ENCODE assay signal across 17 mouse cellular contexts in the genomic region with DNA sequence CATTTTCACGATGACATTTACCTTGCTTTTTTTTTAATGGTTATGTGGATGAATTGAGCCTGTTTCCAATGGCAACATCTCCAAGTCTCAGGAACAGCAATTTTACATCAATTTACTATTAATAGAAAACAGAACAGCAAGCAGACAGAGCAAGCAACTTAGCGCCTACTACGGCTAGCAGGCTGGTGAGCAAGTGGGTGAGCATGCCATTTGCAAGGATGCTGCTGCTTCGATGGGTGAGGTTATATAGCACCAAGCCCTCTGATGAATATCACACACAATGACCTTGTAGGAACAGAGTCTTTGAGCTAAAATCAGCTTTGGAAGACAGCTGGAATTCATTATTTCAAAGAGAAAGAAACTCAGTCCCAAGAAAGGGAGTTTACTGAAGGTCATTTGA. TPM values are rescaled to one million over a fixed set of nuclear protein-coding genes. Genes with fewer than 3 reads are reported as not detected.
DNase-seq lines count a peak whose midpoint lies in the region; ATAC-seq and TF ChIP-seq lines count a peak whose summit lies in the region.
"Had no signal": no experiment of that assay in that cellular context is flagged by ENCODE, and none has a peak within 500 bp of the region (broad histone marks: within the 10 kb centered on the region; RNA-seq: fewer than 3 reads in every experiment).

No protein-coding gene starts in this region.

- peaks cover 7% of the 10 kb centered on the region for H3K4me1 ChIP-seq in midbrain, embryonic 14.5 days (ENCODE audit: control insufficient read depth, insufficient read depth, low read length)
- H3K4me1 ChIP-seq in midbrain, embryonic 10.5 days = peaks cover 3% of the 10 kb centered on the region; the same call in 1 of the 2 replicates
- peaks cover 40% of the 10 kb centered on the region for H3K4me1 ChIP-seq in embryonic facial prominence, embryonic 12.5 days
- peaks cover 37% of the 10 kb centered on the region for H3K4me1 ChIP-seq in limb, embryonic 14.5 days (ENCODE audit: control insufficient read depth, insufficient read depth, low read length)

- H3K27me3 ChIP-seq in midbrain, embryonic 14.5 days (ENCODE audit: control insufficient read depth, insufficient read depth, low read length) = no peaks in the 10 kb centered on the region
- 0 out of 2 replicates have a peak, but pooled peaks cover 4% of the 10 kb centered on the region for H3K27me3 ChIP-seq in midbrain, embryonic 10.5 days (ENCODE audit: low read depth, poor library complexity, severe bottlenecking)
- H3K27me3 ChIP-seq in embryonic facial prominence, embryonic 12.5 days = no peaks in the 10 kb centered on the region
- no peaks in the 10 kb centered on the region for H3K27me3 ChIP-seq in limb, embryonic 14.5 days (ENCODE audit: control insufficient read depth, insufficient read depth, low read length)
- H3K27me3 ChIP-seq: limb, embryonic 13.5 days had no signal

- no peak for DNase-seq in gastrocnemius, adult 2 months
- no peak for DNase-seq in gastrocnemius, postnatal 10 days
- DNase-seq in midbrain, embryonic 14.5 days = no peak
- no peak for DNase-seq in midbrain, embryonic 10.5 days (ENCODE audit: low spot score)
- DNase-seq in limb, embryonic 14.5 days (ENCODE audit: low spot score) = no peak
- DNase-seq in cerebellum, adult 11 months = no peak
- DNase-seq: adrenal gland, postnatal 25 days; heart, adult 18-20 months; heart, postnatal 10 days; kidney, adult 9 months; lung, adult 18-20 months; right cerebral cortex, postnatal 14 days had no signal

- H3K27ac ChIP-seq in gastrocnemius, adult 2 months = peak overlapping the region; percentile 46; the same call in 1 of the 2 replicates
- H3K27ac ChIP-seq in midbrain, embryonic 14.5 days (replicated peaks; ENCODE audit: low read depth, low read length) = 0 out of 2 replicates have a peak overlapping the region, but pooled peaks have one; percentile 41
- no peak overlapping the region for H3K27ac ChIP-seq in midbrain, embryonic 10.5 days (replicated peaks)
- peak overlapping the region; percentile 65 for H3K27ac ChIP-seq in embryonic facial prominence, embryonic 12.5 days
- peak overlapping the region; percentile 65; the same call in 1 of the 2 replicates for H3K27ac ChIP-seq in limb, embryonic 14.5 days (replicated peaks; ENCODE audit: low read depth, low read length)
- H3K27ac ChIP-seq: hindbrain, embryonic 15.5 days; limb, embryonic 13.5 days; macrophage had no signal

- H3K36me3 ChIP-seq in midbrain, embryonic 14.5 days (ENCODE audit: control insufficient read depth, insufficient read depth, low read length) = no peaks in the 10 kb centered on the region
- no peaks in the 10 kb centered on the region for H3K36me3 ChIP-seq in midbrain, embryonic 10.5 days
- no peaks in the 10 kb centered on the region for H3K36me3 ChIP-seq in embryonic facial prominence, embryonic 12.5 days
- no peaks in the 10 kb centered on the region for H3K36me3 ChIP-seq in limb, embryonic 14.5 days (ENCODE audit: control insufficient read depth, insufficient read depth, low read length)
- H3K36me3 ChIP-seq: hindbrain, embryonic 15.5 days; limb, embryonic 13.5 days had no signal

- no peak overlapping the region for H3K9ac ChIP-seq in midbrain, embryonic 14.5 days (replicated peaks; ENCODE audit: low read length)
- H3K9ac ChIP-seq in embryonic facial prominence, embryonic 12.5 days = no peak overlapping the region
- H3K9ac ChIP-seq in limb, embryonic 14.5 days (ENCODE audit: low read depth, low read length, severe bottlenecking) = no peak overlapping the region
- H3K9ac ChIP-seq: hindbrain, embryonic 15.5 days; limb, embryonic 13.5 days had no signal

- intact Hi-C loops in gastrocnemius, adult 2 months (cut with DNase I) = no loop called here

- WGBS in midbrain, embryonic 14.5 days = 76% methylated on average over 4 of the region's 4 CpGs
- 97% methylated on average over 4 of the region's 4 CpGs for WGBS in midbrain, embryonic 10.5 days
- WGBS in embryonic facial prominence, embryonic 12.5 days = 38% methylated on average over 4 of the region's 4 CpGs
- 16% methylated on average over 4 of the region's 4 CpGs for WGBS in limb, embryonic 14.5 days

- no peak for ATAC-seq in midbrain, embryonic 14.5 days (ENCODE audit: low FRiP score, low TSS enrichment)
- no peak for ATAC-seq in embryonic facial prominence, embryonic 12.5 days (ENCODE audit: insufficient number of reproducible peaks, insufficient read depth, low FRiP score, low TSS enrichment)
- no peak for ATAC-seq in limb, embryonic 14.5 days (ENCODE audit: low FRiP score, low read depth)

- no peak for TF ChIP-seq POLR2A in limb, embryonic 14.5 days (IDR thresholded peaks at IDR 0.05; ENCODE audit: borderline replicate concordance, extremely low read depth, insufficient read depth, insufficient read length)

- no peak overlapping the region for H3K4me3 ChIP-seq in gastrocnemius, adult 2 months
- no peak overlapping the region for H3K4me3 ChIP-seq in midbrain, embryonic 14.5 days (replicated peaks; ENCODE audit: low read depth, low read length)
- no peak overlapping the region for H3K4me3 ChIP-seq in midbrain, embryonic 10.5 days
- H3K4me3 ChIP-seq in embryonic facial prominence, embryonic 12.5 days = no peak overlapping the region
- no peak overlapping the region for H3K4me3 ChIP-seq in limb, embryonic 14.5 days (replicated peaks; ENCODE audit: low read length)
- H3K4me3 ChIP-seq: hindbrain, embryonic 15.5 days; limb, embryonic 13.5 days; myocyte had no signal

- no peak overlapping the region for H3K4me2 ChIP-seq in midbrain, embryonic 14.5 days (ENCODE audit: low read length)
- H3K4me2 ChIP-seq in embryonic facial prominence, embryonic 12.5 days (replicated peaks) = 0 out of 2 replicates have a peak overlapping the region, but pooled peaks have one; percentile 24
- no peak overlapping the region for H3K4me2 ChIP-seq in limb, embryonic 14.5 days (replicated peaks; ENCODE audit: low read depth, low read length, severe bottlenecking)
- H3K4me2 ChIP-seq: hindbrain, embryonic 15.5 days; limb, embryonic 13.5 days had no signal

- H3K9me3 ChIP-seq in midbrain, embryonic 14.5 days (ENCODE audit: control insufficient read depth, low read length) = no peaks in the 10 kb centered on the region
- H3K9me3 ChIP-seq in midbrain, embryonic 10.5 days (replicated peaks) = no peaks in the 10 kb centered on the region
- no peaks in the 10 kb centered on the region for H3K9me3 ChIP-seq in embryonic facial prominence, embryonic 12.5 days
- no peaks in the 10 kb centered on the region for H3K9me3 ChIP-seq in limb, embryonic 14.5 days (ENCODE audit: control insufficient read depth, low read length)
- H3K9me3 ChIP-seq: hindbrain, embryonic 15.5 days; limb, embryonic 13.5 days had no signal

- TF ChIP-seq CTCF in gastrocnemius, adult 2 months (IDR thresholded peaks at IDR 0.05) = no peak

RNA-seq across cellular contexts. Expression of gene Wipf3, which starts 43.0 kb away (rescaled TPM):
- 10 to 100 TPM; 11.3 to 14.3 TPM for total RNA-seq in gastrocnemius, adult 2 months (2021)
- 10 to 100 TPM in 1 of 2 experiments, 1 to 10 TPM in 1; 9.7 to 10.4 TPM for total RNA-seq in gastrocnemius, postnatal 10 days (2021)
- 4.8 and 5.0 TPM in 2 replicates for polyA plus RNA-seq in midbrain, embryonic 14.5 days (2014; fragmentation: Nextera tagmentation; extraction: Ambion mirVana)
- polyA plus RNA-seq in midbrain, embryonic 10.5 days (2016; fragmentation: Nextera tagmentation; extraction: Ambion mirVana) = 0.30 and 0.50 TPM in 2 replicates
- polyA plus RNA-seq in embryonic facial prominence, embryonic 12.5 days (2016; fragmentation: Nextera tagmentation; extraction: Ambion mirVana) = 1.4 and 2.2 TPM in 2 replicates
- polyA plus RNA-seq in limb, embryonic 14.5 days (2012; rRNA removed) = 5.4 and 5.6 TPM in 2 replicates
- 1.8 and 2.4 TPM in 2 replicates for polyA plus RNA-seq in limb, embryonic 14.5 days (2014; fragmentation: Nextera tagmentation; extraction: Ambion mirVana)
- polyA plus RNA-seq: macrophage had no signal
